Mouse (Mus musculus): Measurements from ENCODE around the gene Pklr. TPM values are rescaled to one million over a fixed set of nuclear protein-coding genes. Genes with fewer than 3 reads are reported as not detected.

The Pklr gene
- not detected in 2 replicates for polyA plus RNA-seq (2015; fragmentation: Nextera tagmentation; extraction: Ambion mirVana)

DNA sequence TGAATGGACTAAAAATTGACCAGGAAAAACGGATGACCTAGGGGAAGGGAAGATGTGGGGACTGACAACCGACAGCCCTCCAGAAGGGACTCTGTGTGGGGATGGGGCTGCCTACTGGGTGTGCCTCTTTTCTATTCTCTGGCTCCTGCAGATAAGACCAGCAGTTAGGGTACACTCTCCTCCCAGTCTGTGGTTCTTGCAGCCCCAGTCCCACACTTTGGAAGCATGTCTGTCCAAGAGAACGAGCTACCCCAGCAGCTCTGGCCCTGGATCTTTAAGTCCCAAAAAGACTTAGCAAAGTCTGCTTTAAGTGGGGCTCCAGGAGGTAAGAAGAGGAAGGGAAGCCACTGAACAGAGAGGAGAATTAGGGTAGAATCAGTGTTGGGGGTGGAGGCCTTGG lies at the start of gene Pklr:
Pklr (plus strand) TSS at position 185 of the 400 bp plus-strand sequence.

DNA sequence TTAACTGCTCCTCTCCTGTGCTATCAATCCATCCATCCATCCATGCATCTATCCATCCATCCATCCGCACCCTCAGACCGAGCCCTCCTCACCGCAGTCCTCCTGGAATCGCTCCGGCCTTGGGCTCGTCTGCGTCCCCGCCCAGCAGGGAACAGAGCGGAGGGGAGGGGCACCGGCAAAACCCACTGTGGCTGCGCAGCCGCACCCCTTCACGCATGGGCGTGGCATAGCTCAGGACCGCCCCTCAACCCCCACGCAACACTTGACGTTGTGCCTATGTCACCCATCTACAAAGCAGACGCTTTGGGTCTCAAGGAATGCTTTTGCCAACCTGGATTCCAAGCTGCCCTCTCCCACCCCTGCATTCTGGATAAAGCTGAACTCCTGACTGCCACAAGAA lies 42.8 kb upstream of the Pklr start, which contains the start of gene Rusc1:
Rusc1 (minus strand) TSS at position 137 of the 400 bp plus-strand sequence.

DNA sequence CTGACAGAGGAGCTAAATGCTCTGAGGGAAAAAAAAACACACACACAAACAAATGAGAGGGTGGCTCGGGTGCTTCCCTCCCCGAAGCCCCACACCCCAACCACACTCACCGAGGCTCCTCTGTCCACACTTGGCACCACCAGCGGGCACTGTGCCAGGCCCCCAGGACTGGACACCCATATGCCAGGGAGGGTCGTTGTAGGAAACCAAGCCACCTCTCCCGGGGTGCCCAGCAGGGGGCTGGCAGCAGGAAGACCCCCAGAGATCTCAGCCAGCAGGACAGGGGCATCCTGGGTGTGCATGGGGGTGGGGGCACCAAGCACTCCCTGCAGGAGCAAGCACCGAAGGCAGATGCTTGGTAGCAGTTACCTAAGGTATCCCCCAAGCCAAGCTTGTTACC lies 35.1 kb upstream of the Pklr start, which contains the start of gene Gm43738:
Gm43738 (minus strand) TSS at position 289 of the 400 bp plus-strand sequence.

GRCm38 (mm10) chr3:89101812-89102494 lies 34.0 kb upstream of the Pklr start, which contains the start of gene Fdps:
TSS of gene Fdps (minus strand) at chr3:89101959.

DNA sequence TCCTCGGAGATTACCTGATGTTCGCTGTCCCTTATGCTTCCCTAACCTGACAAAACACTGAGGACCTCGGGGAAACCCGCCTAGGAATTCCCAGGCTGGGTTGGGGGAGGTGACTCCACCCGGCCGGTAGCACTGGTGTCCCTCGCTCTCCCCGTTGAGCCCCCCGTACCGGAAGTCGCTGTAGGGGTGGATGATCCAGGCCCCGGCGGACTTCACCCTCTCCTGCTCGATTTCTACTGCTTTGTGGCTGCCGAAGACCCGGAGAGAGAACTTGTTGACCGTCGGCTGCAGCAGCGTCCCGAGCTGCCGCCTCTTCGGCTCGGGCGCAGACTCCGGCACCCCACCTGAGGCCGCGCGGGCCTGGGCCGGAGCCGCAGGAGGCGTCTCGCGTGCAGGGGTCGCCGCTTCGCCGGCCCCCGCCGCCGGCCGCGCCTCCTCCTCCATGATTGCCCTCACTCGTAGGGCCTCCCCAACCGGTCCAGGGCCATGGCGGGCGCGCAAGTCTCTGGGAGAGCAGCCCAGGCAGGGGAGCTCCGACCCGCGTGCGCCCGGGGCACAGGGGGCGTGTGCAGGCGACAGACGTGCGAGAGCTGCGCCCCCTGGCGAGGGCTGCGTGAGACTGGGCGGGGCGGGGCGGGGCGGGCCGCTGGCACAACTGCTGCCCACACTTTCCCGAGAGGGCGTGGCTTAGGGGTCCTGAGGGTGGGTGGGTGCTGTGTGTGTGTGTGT lies 23.8 kb downstream of the Pklr start, which contains the start of gene Hcn3:
Hcn3 (minus strand) TSS at position 581 of the 729 bp plus-strand sequence.

GRCm38 (mm10) chr3:89164506-89165267 lies 28.7 kb downstream of the Pklr start, which contains the start of gene Clk2:
TSS of gene Clk2 (plus strand) at chr3:89164795.

GRCm38 (mm10) chr3:89177242-89178106 lies 41.5 kb downstream of the Pklr start, which contains the start of gene Scamp3:
TSS of gene Scamp3 (plus strand) at chr3:89177473.

DNA sequence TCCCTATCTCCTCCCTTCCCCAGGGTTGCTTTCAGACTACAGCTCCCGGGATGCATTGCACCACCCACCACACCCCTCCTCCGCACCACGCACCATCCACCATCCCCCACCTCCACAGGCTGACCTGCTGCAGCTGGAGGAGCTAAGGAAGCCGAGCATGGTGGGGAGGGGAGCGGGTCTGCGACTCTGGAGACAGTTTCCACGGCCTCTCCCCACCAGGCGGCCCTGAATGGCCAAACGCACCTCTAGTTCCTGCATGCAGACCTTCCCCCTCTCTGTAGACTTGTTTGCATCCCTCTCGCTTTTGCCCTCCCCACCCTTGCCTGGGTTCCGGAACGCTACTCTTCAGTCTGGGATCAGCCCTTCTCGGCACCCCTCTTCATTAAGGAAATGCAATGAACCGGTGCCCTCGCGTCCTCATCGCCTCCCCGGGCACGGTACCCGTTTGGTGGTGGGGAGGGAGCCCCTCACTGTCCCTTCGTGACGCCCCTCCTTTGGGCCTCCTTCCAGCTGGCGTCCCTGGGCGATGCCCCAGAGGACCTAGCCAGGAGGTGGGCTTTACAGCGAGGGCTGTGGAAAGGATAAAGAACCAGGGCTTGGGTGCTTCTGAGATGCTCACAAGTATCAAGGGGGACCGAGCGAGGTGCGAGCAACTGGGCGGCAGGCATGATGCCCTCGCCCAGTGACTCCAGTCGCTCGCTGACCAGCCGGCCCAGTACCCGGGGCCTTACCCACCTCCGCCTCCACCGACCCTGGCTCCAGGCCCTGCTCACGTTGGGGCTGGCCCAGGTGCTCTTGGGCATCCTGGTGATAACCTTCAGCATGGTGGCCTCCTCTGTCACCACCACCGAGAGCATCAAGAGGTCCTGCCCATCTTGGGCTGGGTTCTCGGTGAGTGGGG lies 47.4 kb downstream of the Pklr start, which contains the start of gene Fam189b:
Fam189b (plus strand) TSS at position 86 of the 901 bp plus-strand sequence.

Other genes starting within 250 kb of the Pklr start
- gene Msto1, start 222.1 kb upstream of the Pklr start, polyA plus RNA-seq (2015; fragmentation: Nextera tagmentation; extraction: Ambion mirVana): 34.3 and 35.2 TPM in 2 replicates
- 10.8 and 13.0 TPM in 2 replicates for gene Ash1l, start 185.5 kb upstream of the Pklr start, polyA plus RNA-seq (2015; fragmentation: Nextera tagmentation; extraction: Ambion mirVana)
- gene Dap3, start 185.0 kb upstream of the Pklr start, polyA plus RNA-seq (2015; fragmentation: Nextera tagmentation; extraction: Ambion mirVana): 103 and 117 TPM in 2 replicates
- gene Rusc1, start 42.8 kb upstream of the Pklr start, polyA plus RNA-seq (2015; fragmentation: Nextera tagmentation; extraction: Ambion mirVana): 11.3 and 11.4 TPM in 2 replicates
- not detected in 2 replicates for gene Gm43738, start 35.0 kb upstream of the Pklr start, polyA plus RNA-seq (2015; fragmentation: Nextera tagmentation; extraction: Ambion mirVana)
- 251 and 535 TPM in 2 replicates for gene Fdps, start 34.2 kb upstream of the Pklr start, polyA plus RNA-seq (2015; fragmentation: Nextera tagmentation; extraction: Ambion mirVana)
- 0.35 and 0.59 TPM in 2 replicates for gene Hcn3, start 24.1 kb downstream of the Pklr start, polyA plus RNA-seq (2015; fragmentation: Nextera tagmentation; extraction: Ambion mirVana)
- 10.9 and 11.8 TPM in 2 replicates for gene Clk2, start 28.7 kb downstream of the Pklr start, polyA plus RNA-seq (2015; fragmentation: Nextera tagmentation; extraction: Ambion mirVana)
- 63.2 and 67.5 TPM in 2 replicates for gene Scamp3, start 41.3 kb downstream of the Pklr start, polyA plus RNA-seq (2015; fragmentation: Nextera tagmentation; extraction: Ambion mirVana)
- gene Fam189b, start 47.0 kb downstream of the Pklr start, polyA plus RNA-seq (2015; fragmentation: Nextera tagmentation; extraction: Ambion mirVana): 16.3 and 16.7 TPM in 2 replicates
- 35.9 and 40.6 TPM in 2 replicates for gene Gba, start 66.8 kb downstream of the Pklr start, polyA plus RNA-seq (2015; fragmentation: Nextera tagmentation; extraction: Ambion mirVana)
- gene Thbs3, start 79.0 kb downstream of the Pklr start, polyA plus RNA-seq (2015; fragmentation: Nextera tagmentation; extraction: Ambion mirVana): 31.5 and 34.3 TPM in 2 replicates
- 130 and 133 TPM in 2 replicates for gene Mtx1, start 90.9 kb downstream of the Pklr start, polyA plus RNA-seq (2015; fragmentation: Nextera tagmentation; extraction: Ambion mirVana)
- gene Muc1, start 92.9 kb downstream of the Pklr start, polyA plus RNA-seq (2015; fragmentation: Nextera tagmentation; extraction: Ambion mirVana): 0.31 and 0.75 TPM in 2 replicates
- gene Krtcap2, start 109.8 kb downstream of the Pklr start, polyA plus RNA-seq (2015; fragmentation: Nextera tagmentation; extraction: Ambion mirVana): 245 and 269 TPM in 2 replicates
- gene Trim46, start 110.2 kb downstream of the Pklr start, polyA plus RNA-seq (2015; fragmentation: Nextera tagmentation; extraction: Ambion mirVana): 0.50 and 0.73 TPM in 2 replicates
- gene Dpm3, start 123.2 kb downstream of the Pklr start, polyA plus RNA-seq (2015; fragmentation: Nextera tagmentation; extraction: Ambion mirVana): 107 and 126 TPM in 2 replicates
- 90.2 and 94.4 TPM in 2 replicates for gene Slc50a1, start 134.4 kb downstream of the Pklr start, polyA plus RNA-seq (2015; fragmentation: Nextera tagmentation; extraction: Ambion mirVana)
- gene Efna1, start 145.0 kb downstream of the Pklr start, polyA plus RNA-seq (2015; fragmentation: Nextera tagmentation; extraction: Ambion mirVana): 19.8 and 20.1 TPM in 2 replicates
- 5.3 and 6.5 TPM in 2 replicates for gene Efna3, start 186.8 kb downstream of the Pklr start, polyA plus RNA-seq (2015; fragmentation: Nextera tagmentation; extraction: Ambion mirVana)
- gene Efna4, start 201.9 kb downstream of the Pklr start, polyA plus RNA-seq (2015; fragmentation: Nextera tagmentation; extraction: Ambion mirVana): 4.4 and 5.6 TPM in 2 replicates
- 60.9 and 72.6 TPM in 2 replicates for gene Adam15, start 213.9 kb downstream of the Pklr start, polyA plus RNA-seq (2015; fragmentation: Nextera tagmentation; extraction: Ambion mirVana)
- 0.07 and 0.08 TPM in 2 replicates for gene Dcst2, start 225.8 kb downstream of the Pklr start, polyA plus RNA-seq (2015; fragmentation: Nextera tagmentation; extraction: Ambion mirVana)
- gene Dcst1, start 229.1 kb downstream of the Pklr start, polyA plus RNA-seq (2015; fragmentation: Nextera tagmentation; extraction: Ambion mirVana): 0.17 and 0.26 TPM in 2 replicates

Data from urinary bladder, postnatal 0 days (tissue).